Mouse (Mus musculus) colon, adult 2 months (tissue): ENCODE results near the gene 1700066M21Rik. TPM values are rescaled to one million over a fixed set of nuclear protein-coding genes. Genes with fewer than 3 reads are reported as not detected.

Source experiments
- polyA plus RNA-seq: library from polyadenylated mRNA; depleted of rRNA; stranded (reverse); fragments of >200 nt; gene quantifications from 2 replicates; pipeline ENCODE4 v1.2.3, GENCODE M21; 2012; rRNA removed

1700066M21Rik gene
- polyA plus RNA-seq: 19.9 and 27.8 TPM in 2 replicates

GRCm38 (mm10) chr1:57377376-57378341 is at the start of gene 1700066M21Rik:
TSS of gene 1700066M21Rik (plus strand) at chr1:57377620.

GRCm38 (mm10) chr1:57406187-57407151 is 29.0 kb downstream of the 1700066M21Rik start, which contains the start of the genes Maip1 and Tyw5:
TSS of gene Maip1 (plus strand) at chr1:57406328.
TSS of gene Tyw5 (minus strand) at chr1:57407101.

Other genes starting within 250 kb of the 1700066M21Rik start
- gene Maip1, start 28.7 kb downstream of the 1700066M21Rik start, polyA plus RNA-seq: 4.4 and 4.5 TPM in 2 replicates
- 1.4 TPM in 2 replicates for gene Tyw5, start 29.5 kb downstream of the 1700066M21Rik start, polyA plus RNA-seq